Mouse (Mus musculus): ENCODE data around the gene Tmem131l. TPM values are rescaled to one million over a fixed set of nuclear protein-coding genes. Genes with fewer than 3 reads are reported as not detected.

Gene Tmem131l
- polyA plus RNA-seq, 1 experiment from 2014 or later, result 26.1 TPM

- Histone ChIP-seq H3K4me3 (replicated peaks) (peak overlapping the region; percentile 96), H3K9me3 (no peaks in the 10 kb centered on the region), H3K27ac (peak overlapping the region; percentile 91), H3K27me3 (replicated peaks) (no peaks in the 10 kb centered on the region), H3K4me1 (replicated peaks) (peaks cover 12% of the 10 kb centered on the region), H3K36me3 (no peaks in the 10 kb centered on the region), H3K4me2 (replicated peaks) (peak overlapping the region; percentile 94), H3K9ac (peak overlapping the region; percentile 52)
- ATAC-seq, result peak; percentile 77
- under 1% methylated on average over 23 of the region's 23 CpGs for WGBS
These were observed 604 bp upstream of the Tmem131l start for GRCm38 (mm10) chr3:84040476-84041082.

DNA sequence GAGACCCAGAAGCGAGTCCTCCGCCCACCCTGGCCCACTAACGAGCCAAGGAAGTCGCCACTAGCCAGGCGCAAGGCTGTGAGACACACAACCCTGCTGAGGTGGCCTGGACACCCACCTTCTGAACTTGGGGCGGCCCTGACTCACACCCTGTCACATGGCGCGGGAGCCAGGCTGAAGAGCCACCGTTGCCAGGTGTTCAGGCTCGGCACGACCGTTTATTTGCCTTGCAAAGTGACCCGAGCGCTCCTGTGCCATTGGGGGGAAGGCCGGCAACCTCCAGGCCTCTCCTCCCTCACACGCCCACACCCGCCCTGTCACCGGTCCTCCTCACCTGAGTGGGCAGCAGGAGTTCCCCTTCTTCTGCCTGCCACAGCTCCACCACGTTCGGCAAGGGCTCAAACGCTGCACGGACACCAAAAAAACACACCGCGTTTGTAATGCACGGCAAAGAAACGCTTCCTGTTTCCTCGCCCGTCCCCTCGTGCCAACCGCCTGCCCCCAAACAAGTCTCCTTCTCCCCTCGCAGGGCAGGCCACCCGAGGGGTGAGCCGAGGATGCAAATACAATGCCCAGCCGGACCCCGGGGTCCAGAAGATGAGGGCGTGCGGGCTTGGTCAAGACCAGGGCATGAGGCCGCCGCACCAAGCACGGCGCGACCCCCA, 862 bp downstream of the Tmem131l start:
- no peaks in the 10 kb centered on the region for H3K36me3 ChIP-seq
- peaks cover 14% of the 10 kb centered on the region for H3K4me1 ChIP-seq (replicated peaks)
- H3K27ac ChIP-seq, result peak overlapping the region; percentile 89
- no peaks in the 10 kb centered on the region for H3K27me3 ChIP-seq (replicated peaks)
- H3K4me3 ChIP-seq (replicated peaks), result peak overlapping the region; percentile 96
- WGBS, result under 1% methylated on average over 42 of the region's 42 CpGs
- H3K4me2 ChIP-seq (replicated peaks), result peak overlapping the region; percentile 94
- H3K9me3 ChIP-seq, result no peaks in the 10 kb centered on the region
- ATAC-seq, result peak; percentile 55
- peak overlapping the region; percentile 93 for H3K9ac ChIP-seq

- no peak overlapping the region for H3K27ac ChIP-seq
- H3K36me3 ChIP-seq, result no peaks in the 10 kb centered on the region
- peak overlapping the region; percentile 94 for H3K4me2 ChIP-seq (replicated peaks)
- H3K27me3 ChIP-seq (replicated peaks), result no peaks in the 10 kb centered on the region
- 9% methylated on average over 1 of the region's 1 CpGs for WGBS
- peaks cover 14% of the 10 kb centered on the region for H3K4me1 ChIP-seq (replicated peaks)
- no peaks in the 10 kb centered on the region for H3K9me3 ChIP-seq
- no peak overlapping the region for H3K9ac ChIP-seq
- peak overlapping the region; percentile 96 for H3K4me3 ChIP-seq (replicated peaks)
- no peak for ATAC-seq
These were observed 1.8 kb downstream of the Tmem131l start for GRCm38 (mm10) chr3:84038126-84038525.

DNA sequence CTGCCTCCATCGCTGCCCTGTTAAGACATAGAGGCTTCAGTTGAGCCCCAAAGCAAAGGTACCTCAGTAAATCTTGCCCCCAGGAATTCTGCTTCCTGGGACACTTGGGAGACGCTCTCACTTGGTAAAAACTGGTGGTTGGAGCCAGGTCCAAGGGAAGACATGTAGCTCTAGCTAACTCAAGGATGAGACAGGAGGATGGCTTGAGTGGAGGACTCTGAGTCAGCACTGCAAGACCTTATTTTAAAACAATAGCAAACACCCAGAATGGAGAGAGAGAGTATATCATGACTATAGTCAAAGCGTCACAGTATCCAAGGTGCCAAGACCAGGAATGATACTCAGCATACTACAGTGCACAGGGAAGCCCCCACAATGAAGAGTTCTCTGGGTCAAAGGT, 2.4 kb downstream of the Tmem131l start:
- Histone ChIP-seq H3K9ac (no peak overlapping the region), H3K4me2 (replicated peaks) (0 out of 2 replicates have a peak overlapping the region, but pooled peaks have one; percentile 0)

GRCm38 (mm10) chr3:84036866-84037265, 3.1 kb downstream of the Tmem131l start:
- H3K4me2 ChIP-seq (replicated peaks), result no peak overlapping the region

More for the DNA sequence above, 2.4 kb downstream of the Tmem131l start:
- Histone ChIP-seq H3K27ac (no peak overlapping the region), H3K36me3 (no peaks in the 10 kb centered on the region), H3K9me3 (no peaks in the 10 kb centered on the region), H3K4me3 (replicated peaks) (no peak overlapping the region), H3K27me3 (replicated peaks) (no peaks in the 10 kb centered on the region), H3K4me1 (replicated peaks) (peaks cover 14% of the 10 kb centered on the region)
- ATAC-seq, result no peak
- WGBS, result 92% methylated on average over 3 of the region's 3 CpGs

DNA sequence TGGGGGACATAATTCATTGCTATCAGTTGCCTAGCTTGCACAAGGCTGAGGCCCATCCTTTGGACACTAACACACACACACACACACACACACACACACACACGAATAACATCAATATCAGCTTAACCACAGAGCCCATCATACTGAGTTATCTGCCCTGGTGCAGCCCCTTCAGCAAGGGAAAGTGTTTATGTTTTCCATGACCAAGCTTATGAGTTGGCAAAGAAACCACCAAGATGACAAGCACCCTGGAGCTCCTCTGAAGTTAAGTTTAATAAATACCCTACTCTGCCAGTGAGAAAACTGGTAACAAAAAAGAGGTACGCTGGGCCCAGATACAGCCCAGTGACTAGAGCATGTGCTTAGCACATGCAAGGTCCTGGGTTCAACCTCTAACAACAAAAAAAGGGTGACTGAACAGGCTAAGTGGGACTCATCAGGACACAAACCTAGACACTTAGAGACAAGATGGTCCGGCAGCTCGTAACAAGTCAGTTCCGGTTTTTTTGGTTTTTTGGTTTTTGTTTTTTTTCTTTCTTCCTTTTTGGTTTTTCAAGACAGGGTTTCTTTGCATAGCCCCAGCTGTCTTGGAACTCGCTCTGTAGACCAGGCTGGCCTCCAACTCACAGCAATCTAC, 4.1 kb downstream of the Tmem131l start:
- no peak overlapping the region for H3K4me3 ChIP-seq (replicated peaks)
- WGBS, result 89% methylated on average over 6 of the region's 6 CpGs

More at GRCm38 (mm10) chr3:84036866-84037265, 3.1 kb downstream of the Tmem131l start:
- WGBS, result 95% methylated on average over 4 of the region's 4 CpGs
- Histone ChIP-seq H3K27me3 (replicated peaks) (no peaks in the 10 kb centered on the region), H3K36me3 (no peaks in the 10 kb centered on the region), H3K4me3 (replicated peaks) (no peak overlapping the region), H3K27ac (no peak overlapping the region), H3K9ac (no peak overlapping the region), H3K4me1 (replicated peaks) (peaks cover 14% of the 10 kb centered on the region), H3K9me3 (no peaks in the 10 kb centered on the region)
- no peak for ATAC-seq

GRCm38 (mm10) chr3:84034115-84034780, 5.7 kb downstream of the Tmem131l start:
- Histone ChIP-seq H3K4me2 (replicated peaks) (no peak overlapping the region), H3K9ac (no peak overlapping the region), H3K27me3 (replicated peaks) (no peaks in the 10 kb centered on the region), H3K4me3 (replicated peaks) (no peak overlapping the region), H3K36me3 (peaks cover 3% of the 10 kb centered on the region; the same call in 1 of the 2 replicates), H3K27ac (no peak overlapping the region), H3K4me1 (replicated peaks) (peaks cover 12% of the 10 kb centered on the region), H3K9me3 (no peaks in the 10 kb centered on the region)
- WGBS, result 62% methylated on average over 5 of the region's 5 CpGs
- ATAC-seq, result no peak

More for the DNA sequence above, 4.1 kb downstream of the Tmem131l start:
- Histone ChIP-seq H3K27ac (no peak overlapping the region), H3K9me3 (no peaks in the 10 kb centered on the region), H3K4me2 (replicated peaks) (no peak overlapping the region), H3K9ac (no peak overlapping the region), H3K27me3 (replicated peaks) (no peaks in the 10 kb centered on the region), H3K4me1 (replicated peaks) (peaks cover 14% of the 10 kb centered on the region), H3K36me3 (no peaks in the 10 kb centered on the region)
- ATAC-seq, result no peak

DNA sequence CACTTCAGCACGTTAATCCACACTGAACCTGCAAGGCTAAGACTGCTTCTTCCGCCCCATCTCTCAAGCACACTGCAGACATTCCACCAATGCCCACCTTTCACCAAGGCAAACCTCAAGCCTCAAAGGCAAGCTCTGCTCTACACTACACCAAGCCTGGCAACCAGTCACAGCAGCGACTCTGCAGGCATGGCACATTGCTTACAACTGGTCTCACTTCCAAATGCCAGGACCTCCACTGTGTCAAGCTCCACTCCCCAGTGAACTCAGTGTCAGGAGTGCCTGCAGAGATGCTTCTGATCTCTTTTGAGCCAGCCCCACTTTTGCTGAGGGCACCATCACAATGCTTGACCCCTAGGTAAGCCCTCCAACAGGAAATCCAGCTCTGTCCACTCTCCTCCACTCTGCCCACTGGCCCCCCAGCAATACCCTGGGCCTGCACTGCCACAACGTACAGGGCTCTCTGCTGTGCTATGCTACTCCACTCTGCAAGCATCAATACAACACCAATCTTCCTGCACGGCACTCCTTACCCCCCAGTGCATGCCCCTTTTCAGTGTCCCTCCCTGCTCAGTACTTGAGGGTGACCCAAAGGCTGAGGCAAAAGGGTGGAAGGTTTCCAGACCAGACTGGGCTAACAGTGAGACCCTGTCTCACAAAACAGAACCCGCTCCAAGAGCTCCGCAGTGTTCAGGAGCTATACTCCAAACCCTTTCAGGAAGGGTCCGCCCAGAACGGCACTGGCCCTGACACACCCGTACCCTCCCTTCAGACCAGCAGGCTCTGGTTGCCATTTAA, 6.8 kb downstream of the Tmem131l start:
- H3K4me1 ChIP-seq (replicated peaks), result peaks cover 4% of the 10 kb centered on the region
- 80% methylated on average over 10 of the region's 10 CpGs for WGBS
- no peak overlapping the region for H3K9ac ChIP-seq
- no peak overlapping the region for H3K27ac ChIP-seq
- no peak overlapping the region for H3K4me2 ChIP-seq (replicated peaks)
- H3K36me3 ChIP-seq, result peaks cover 3% of the 10 kb centered on the region; the same call in 1 of the 2 replicates
- H3K27me3 ChIP-seq (replicated peaks), result no peaks in the 10 kb centered on the region
- H3K4me3 ChIP-seq (replicated peaks), result no peak overlapping the region
- no peaks in the 10 kb centered on the region for H3K9me3 ChIP-seq
- 0 out of 2 replicates have a peak, but pooled peaks have one; percentile 35 for ATAC-seq

DNA sequence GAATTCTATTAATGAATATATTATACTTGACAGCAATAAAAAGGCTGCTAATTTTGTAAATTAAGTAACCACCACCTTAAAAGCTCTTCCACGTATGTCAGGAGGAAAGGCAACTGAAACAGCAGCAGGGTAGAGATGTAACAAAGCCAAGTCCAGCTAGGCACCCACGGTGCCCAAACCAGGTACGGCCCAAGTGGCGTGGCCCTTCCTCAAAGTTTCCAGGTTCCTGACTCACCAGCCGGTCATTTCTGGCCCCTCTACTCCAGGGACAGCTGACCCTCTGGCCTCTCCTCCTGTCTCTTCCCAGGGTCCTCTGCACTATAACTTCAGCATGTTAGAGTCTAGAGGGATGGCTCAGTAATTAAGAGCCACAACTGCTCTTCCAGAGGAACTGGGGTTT, 7.6 kb downstream of the Tmem131l start:
- peaks cover 3% of the 10 kb centered on the region; the same call in 1 of the 2 replicates for H3K36me3 ChIP-seq
- 93% methylated on average over 5 of the region's 5 CpGs for WGBS
- H3K27ac ChIP-seq, result no peak overlapping the region
- no peak overlapping the region for H3K9ac ChIP-seq
- no peaks in the 10 kb centered on the region for H3K9me3 ChIP-seq
- no peak overlapping the region for H3K4me2 ChIP-seq (replicated peaks)
- peaks cover 6% of the 10 kb centered on the region; the same call in 1 of the 2 replicates for H3K4me1 ChIP-seq (replicated peaks)
- no peaks in the 10 kb centered on the region for H3K27me3 ChIP-seq (replicated peaks)
- H3K4me3 ChIP-seq (replicated peaks), result no peak overlapping the region
- ATAC-seq, result no peak

- Histone ChIP-seq H3K27me3 (replicated peaks) (no peaks in the 10 kb centered on the region), H3K9me3 (no peaks in the 10 kb centered on the region), H3K9ac (no peak overlapping the region), H3K4me2 (replicated peaks) (no peak overlapping the region), H3K4me3 (replicated peaks) (no peak overlapping the region), H3K4me1 (replicated peaks) (peaks cover 9% of the 10 kb centered on the region; the same call in 1 of the 2 replicates), H3K27ac (no peak overlapping the region), H3K36me3 (peaks cover 3% of the 10 kb centered on the region; the same call in 1 of the 2 replicates)
- WGBS, result 89% methylated on average over 3 of the region's 3 CpGs
- no peak for ATAC-seq
These were observed 8.8 kb downstream of the Tmem131l start for GRCm38 (mm10) chr3:84031216-84031615.

DNA sequence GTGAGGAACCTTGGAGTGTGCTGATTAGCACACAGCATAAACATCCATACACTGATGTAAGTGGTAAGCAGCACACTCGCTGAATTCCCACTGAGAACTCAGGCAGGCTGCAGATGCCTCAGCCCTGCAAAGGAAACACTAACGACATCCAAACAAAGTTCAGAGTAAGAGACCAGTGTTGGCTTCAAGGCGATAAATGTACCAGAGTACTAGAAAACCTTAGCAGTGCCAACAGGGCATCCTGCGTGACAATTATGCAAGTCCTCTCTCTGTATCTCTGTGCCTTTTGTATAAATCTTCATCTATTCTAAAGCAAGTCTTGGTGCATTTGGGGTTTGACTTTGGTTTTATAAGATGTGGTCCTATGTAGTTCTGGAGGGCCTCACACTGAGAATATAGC, 11.0 kb downstream of the Tmem131l start:
- Histone ChIP-seq H3K4me3 (replicated peaks) (no peak overlapping the region), H3K36me3 (peaks cover 3% of the 10 kb centered on the region; the same call in 1 of the 2 replicates), H3K27ac (no peak overlapping the region), H3K27me3 (replicated peaks) (no peaks in the 10 kb centered on the region), H3K9me3 (no peaks in the 10 kb centered on the region), H3K4me2 (replicated peaks) (no peak overlapping the region), H3K4me1 (replicated peaks) (peaks cover 10% of the 10 kb centered on the region; the same call in 1 of the 2 replicates), H3K9ac (no peak overlapping the region)
- 78% methylated on average over 4 of the region's 4 CpGs for WGBS
- ATAC-seq, result no peak

Measured in intestine, embryonic 15.5 days (tissue).